Mouse (Mus musculus): Measurements from ENCODE around the gene Cldn7.

- TF ChIP-seq TAL1 (IDR thresholded peaks at IDR 0.05; ENCODE audit: low read length) (no peak), GATA1 (IDR thresholded peaks at IDR 0.05; ENCODE audit: low read length) (no peak)
These were observed 46.0 kb downstream of the Cldn7 start for GRCm38 (mm10) chr11:70010548-70010947.

Measured in erythroblast, embryonic 14.5 days (primary cell).